Mouse (Mus musculus) ES-E14 (cell line): ENCODE measurements around the gene Ddx55. TPM values are rescaled to one million over a fixed set of nuclear protein-coding genes. Genes with fewer than 3 reads are reported as not detected.

Source experiments
- DNase-seq: peaks from one replicate; pipeline ENCODE4 v3.0.0-alpha.2; 2013; ENCODE audit warnings: low read depth, low spot score
- H3K27ac ChIP-seq: 2 replicates; pipeline ENCODE4 v1.5.1; 2012; ENCODE audit warnings: low read depth, mild to moderate bottlenecking, low read length, moderate library complexity, mixed read lengths; ENCODE audit not compliant: poor library complexity, insufficient read depth, severe bottlenecking
- H3K36me3 ChIP-seq: 2 replicates; pipeline ENCODE4 v1.6.1; 2012; ENCODE audit warnings: mild to moderate bottlenecking, low read length, moderate library complexity, mixed read lengths; ENCODE audit not compliant: control insufficient read depth, poor library complexity, insufficient read depth, severe bottlenecking
- H3K4me1 ChIP-seq, 2 experiments: fragments of 150-350 bp in 1 of 2; sonication (generic) in 1 of 2; 2 replicates each; pipeline ENCODE4 v1.6.1; 2012; ENCODE audit warnings: low read length in 2 of 2, mild to moderate bottlenecking in 1 of 2, mixed read lengths in 1 of 2; ENCODE audit not compliant: control insufficient read depth in 2 of 2, insufficient read depth in 2 of 2, poor library complexity in 1 of 2
- H3K4me3 ChIP-seq, 2 experiments: fragments of 150-350 bp in 1 of 2; sonication (generic) in 1 of 2; 2 replicates each; pipeline ENCODE4 v1.5.1; 2012; ENCODE audit warnings: low read length in 2 of 2, low read depth in 1 of 2, mild to moderate bottlenecking in 1 of 2, mixed read lengths in 1 of 2; ENCODE audit not compliant: insufficient read depth in 1 of 2, poor library complexity in 1 of 2, severe bottlenecking in 1 of 2
- H3K9ac ChIP-seq: 2 replicates; pipeline ENCODE4 v1.6.1; 2012; ENCODE audit warnings: low read depth, mild to moderate bottlenecking, low read length, mixed read lengths; ENCODE audit not compliant: poor library complexity, insufficient read depth, severe bottlenecking
- H3K9me3 ChIP-seq: fragments of 150-350 bp; sonication (generic); 2 replicates; pipeline ENCODE4 v1.6.1; 2012; ENCODE audit warnings: low read depth, mild to moderate bottlenecking, low read length; ENCODE audit not compliant: control insufficient read depth, insufficient read depth
- CHD2 ChIP-seq: IDR thresholded peaks from 2 replicates; pipeline ENCODE4 v1.6.1; 2014; ENCODE audit warnings: mild to moderate bottlenecking, low read depth, low read length, inconsistent platforms
- HCFC1 ChIP-seq: IDR thresholded peaks from 2 replicates; pipeline ENCODE4 v1.6.1; 2012; ENCODE audit warnings: low read length, inconsistent platforms, borderline replicate concordance; ENCODE audit not compliant: insufficient read depth
- MAFK ChIP-seq: IDR thresholded peaks from 2 replicates; pipeline ENCODE4 v1.6.1; 2014; ENCODE audit warnings: mild to moderate bottlenecking, low read depth, low read length, inconsistent platforms; ENCODE audit not compliant: insufficient read depth
- ZC3H11A ChIP-seq: IDR thresholded peaks from 2 replicates; pipeline ENCODE4 v1.6.1; 2012; ENCODE audit warnings: low read depth, mild to moderate bottlenecking, inconsistent platforms, low read length, borderline replicate concordance
- ZNF384 ChIP-seq: IDR thresholded peaks from 2 replicates; pipeline ENCODE4 v1.6.1; 2012; ENCODE audit warnings: low read depth, low read length, inconsistent platforms
- in situ Hi-C, 2 experiments: fragments of 600-800 bp; cut with MboI; formaldehyde crosslinking; loops; one replicate each; pipeline ENCODE4 v1.15.1; 2025; ENCODE audit warnings: low sequenced_read_pairs in 2 of 2, inconsistent platforms in 1 of 2; ENCODE audit not compliant: unreplicated experiment in 2 of 2
- total RNA-seq: library from RNA; depleted of rRNA; stranded (reverse); fragments of 300-350 nt; gene quantifications from 2 replicates; pipeline ENCODE4 v1.2.3, GENCODE M21; 2012

The Ddx55 gene
- total RNA-seq, 1 experiment, result 22.8 TPM

GRCm38 (mm10) chr5:124509200-124509599 is 43.5 kb upstream of the Ddx55 start:
- H3K9me3 ChIP-seq, result no peaks in the 10 kb centered on the region
- TF ChIP-seq ZC3H11A, result no peak
- TF ChIP-seq ZNF384, result no peak
- TF ChIP-seq HCFC1, result no peak
- no peak for TF ChIP-seq MAFK
- no peak for TF ChIP-seq CHD2
- H3K4me3 ChIP-seq, result no peak overlapping the region
- 0 out of 2 replicates have a peak, but pooled peaks cover under 1% of the 10 kb centered on the region for H3K36me3 ChIP-seq
- no peak for DNase-seq
- in situ Hi-C loops, result no loop called here
- peaks cover 0 to 5% of the 10 kb centered on the region in 2 experiments; a peak in 2 of 4 replicates for H3K4me1 ChIP-seq
- no peak overlapping the region for H3K27ac ChIP-seq
- H3K9ac ChIP-seq, result no peak overlapping the region

DNA sequence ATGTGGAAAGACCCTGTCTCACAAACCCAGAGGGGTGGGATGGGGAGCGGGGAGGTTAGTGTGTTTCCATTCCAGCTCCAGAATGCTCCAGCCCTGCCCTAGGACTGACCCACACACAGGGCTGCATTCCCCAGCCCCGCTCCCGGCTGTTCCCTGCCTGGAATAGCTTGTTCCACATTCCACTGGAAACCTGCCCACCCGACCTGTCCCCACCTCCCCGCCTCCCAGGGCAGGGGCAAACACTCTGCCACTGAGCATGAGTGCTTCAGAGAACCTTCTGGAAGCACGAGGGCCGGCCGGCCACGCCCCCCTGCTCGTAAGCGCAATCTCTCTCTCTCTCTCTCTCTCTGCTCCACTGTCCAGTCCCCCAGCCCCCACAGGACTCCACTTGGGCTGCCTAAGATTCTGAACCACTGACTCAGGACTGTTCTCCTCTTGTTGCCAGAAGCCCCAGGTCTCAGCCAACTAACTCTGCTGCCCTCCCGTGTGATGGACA is 42.9 kb upstream of the Ddx55 start:
- Histone ChIP-seq H3K36me3 (peaks cover 3% of the 10 kb centered on the region; the same call in 1 of the 2 replicates), H3K9ac (no peak overlapping the region), H3K4me3 (no peak overlapping the region), H3K27ac (no peak overlapping the region), H3K9me3 (no peaks in the 10 kb centered on the region), H3K4me1 (peaks cover 0 to 5% of the 10 kb centered on the region in 2 experiments; a peak in 2 of 4 replicates)
- in situ Hi-C loops, result no loop called here
- DNase-seq, result no peak
- TF ChIP-seq CHD2, result no peak
- no peak for TF ChIP-seq ZNF384
- TF ChIP-seq ZC3H11A, result no peak
- no peak for TF ChIP-seq HCFC1
- no peak for TF ChIP-seq MAFK

GRCm38 (mm10) chr5:124510536-124511050 is 42.1 kb upstream of the Ddx55 start:
- Histone ChIP-seq H3K27ac (no peak overlapping the region), H3K9ac (no peak overlapping the region; the same call in 1 of the 2 replicates), H3K9me3 (no peaks in the 10 kb centered on the region), H3K4me1 (peaks cover 0 to 5% of the 10 kb centered on the region in 2 experiments; a peak in 2 of 4 replicates), H3K4me3 (no peak overlapping the region), H3K36me3 (peaks cover 3% of the 10 kb centered on the region; the same call in 1 of the 2 replicates)
- DNase-seq, result no peak
- in situ Hi-C loops, result no loop called here
- TF ChIP-seq CHD2 (no peak), MAFK (no peak), HCFC1 (no peak)

- in situ Hi-C loops, result no loop called here
- Histone ChIP-seq H3K4me3 (no peak overlapping the region), H3K9ac (no peak overlapping the region), H3K36me3 (peaks cover 3% of the 10 kb centered on the region; the same call in 1 of the 2 replicates), H3K4me1 (no peaks in the 10 kb centered on the region), H3K27ac (no peak overlapping the region), H3K9me3 (no peaks in the 10 kb centered on the region)
- no peak for DNase-seq
- TF ChIP-seq ZNF384 (no peak), ZC3H11A (no peak), CHD2 (no peak), MAFK (no peak), HCFC1 (no peak)
Measured at GRCm38 (mm10) chr5:124515789-124516188, 36.9 kb upstream of the Ddx55 start.

- Histone ChIP-seq H3K9ac (no peak overlapping the region), H3K4me3 (no peak overlapping the region), H3K27ac (no peak overlapping the region), H3K4me1 (no peaks in the 10 kb centered on the region), H3K36me3 (peaks cover 7% of the 10 kb centered on the region; the same call in 1 of the 2 replicates), H3K9me3 (no peaks in the 10 kb centered on the region)
- TF ChIP-seq CHD2, result no peak
- TF ChIP-seq MAFK, result no peak
- no peak for TF ChIP-seq ZC3H11A
- no peak for TF ChIP-seq HCFC1
- TF ChIP-seq ZNF384, result no peak
- DNase-seq, result no peak
- in situ Hi-C loops, result no loop called here
Measured at GRCm38 (mm10) chr5:124518648-124519047, 34.0 kb upstream of the Ddx55 start.
